Comparison of ENCODE assay signal across 12 mouse cellular contexts in the genomic region with DNA sequence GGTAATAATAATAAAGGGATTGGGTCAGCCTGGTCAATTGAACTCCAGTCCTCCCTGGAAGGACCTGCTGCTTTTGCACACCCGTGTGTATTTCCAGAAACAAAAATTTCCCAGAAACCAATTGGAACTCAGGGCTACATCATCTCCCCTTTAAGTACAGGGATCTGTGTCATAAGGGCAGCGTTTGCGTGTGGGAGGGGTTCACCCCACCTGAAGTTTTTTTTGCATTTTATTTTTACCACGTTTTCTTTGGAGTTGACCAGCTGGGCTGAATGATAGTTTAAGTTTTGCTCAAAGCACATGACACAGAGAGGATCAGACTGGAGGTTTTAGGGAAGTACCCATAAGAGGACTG. TPM values are rescaled to one million over a fixed set of nuclear protein-coding genes. Genes with fewer than 3 reads are reported as not detected.
DNase-seq lines count a peak whose midpoint lies in the region; ATAC-seq lines count a peak whose summit lies in the region.
"Had no signal": no experiment of that assay in that cellular context is flagged by ENCODE, and none has a peak within 500 bp of the region (broad histone marks: within the 10 kb centered on the region; RNA-seq: fewer than 3 reads in every experiment).

No protein-coding gene starts in this region.

- H3K27me3 ChIP-seq in embryonic facial prominence, embryonic 10.5 days (replicated peaks; ENCODE audit: low read depth, poor library complexity, severe bottlenecking) = peaks cover 100% of the 10 kb centered on the region
- H3K27me3 ChIP-seq in hindbrain, embryonic 10.5 days (ENCODE audit: insufficient read depth, poor library complexity, severe bottlenecking) = peaks cover 100% of the 10 kb centered on the region
- peaks cover 93% of the 10 kb centered on the region for H3K27me3 ChIP-seq in limb, embryonic 11.5 days (ENCODE audit: control insufficient read depth, insufficient read depth, low read length)

- H3K4me3 ChIP-seq in embryonic facial prominence, embryonic 10.5 days = peak overlapping the region; percentile 49
- H3K4me3 ChIP-seq in hindbrain, embryonic 10.5 days = peak overlapping the region; percentile 50
- no peak overlapping the region for H3K4me3 ChIP-seq in limb, embryonic 11.5 days (ENCODE audit: low read depth, low read length)

- under 1% methylated on average over 4 of the region's 4 CpGs for WGBS in embryonic facial prominence, embryonic 10.5 days
- WGBS in hindbrain, embryonic 10.5 days = 3% methylated on average over 4 of the region's 4 CpGs
- 6% methylated on average over 4 of the region's 4 CpGs for WGBS in limb, embryonic 11.5 days

- no peak for ATAC-seq in limb, embryonic 11.5 days (ENCODE audit: insufficient number of reproducible peaks, low FRiP score, low TSS enrichment, low read depth)

- no peaks in the 10 kb centered on the region for H3K9me3 ChIP-seq in embryonic facial prominence, embryonic 10.5 days
- no peaks in the 10 kb centered on the region for H3K9me3 ChIP-seq in hindbrain, embryonic 10.5 days
- no peaks in the 10 kb centered on the region for H3K9me3 ChIP-seq in limb, embryonic 11.5 days (ENCODE audit: control insufficient read depth, low read length)
- H3K9me3 ChIP-seq: limb, embryonic 13.5 days had no signal

- no peaks in the 10 kb centered on the region for H3K36me3 ChIP-seq in embryonic facial prominence, embryonic 10.5 days (replicated peaks)
- peaks cover 5% of the 10 kb centered on the region; the same call in 1 of the 2 replicates for H3K36me3 ChIP-seq in hindbrain, embryonic 10.5 days
- H3K36me3 ChIP-seq in limb, embryonic 11.5 days (ENCODE audit: control insufficient read depth, insufficient read depth, low read length) = no peaks in the 10 kb centered on the region
- H3K36me3 ChIP-seq: limb, embryonic 13.5 days had no signal

- no peak overlapping the region for H3K4me2 ChIP-seq in limb, embryonic 11.5 days (ENCODE audit: low read depth, severe bottlenecking)

- H3K9ac ChIP-seq in limb, embryonic 11.5 days (ENCODE audit: low read length) = no peak overlapping the region
- H3K9ac ChIP-seq: limb, embryonic 13.5 days had no signal

- DNase-seq in kidney, adult 11 months = peak; percentile 17
- DNase-seq in kidney, postnatal 25 days = no peak
- peak; percentile 32 for DNase-seq in embryonic facial prominence, embryonic 10.5 days (ENCODE audit: low spot score)
- peak; percentile 35 for DNase-seq in hindbrain, embryonic 10.5 days (ENCODE audit: low spot score)
- DNase-seq in limb, embryonic 11.5 days (ENCODE audit: low spot score) = peak; percentile 41
- DNase-seq in testis, postnatal 10 days (ENCODE audit: low spot score) = no peak
- no peak for DNase-seq in gastrocnemius, postnatal 10 days
- DNase-seq: cerebellum, adult 8-10 months had no signal

- H3K27ac ChIP-seq in embryonic facial prominence, embryonic 10.5 days (replicated peaks) = no peak overlapping the region
- peak overlapping the region; percentile 86 for H3K27ac ChIP-seq in hindbrain, embryonic 10.5 days
- no peak overlapping the region for H3K27ac ChIP-seq in limb, embryonic 11.5 days (replicated peaks; ENCODE audit: low read depth, low read length)
- H3K27ac ChIP-seq: limb, embryonic 13.5 days had no signal

- peaks cover 19% of the 10 kb centered on the region for H3K4me1 ChIP-seq in embryonic facial prominence, embryonic 10.5 days
- peaks cover 34% of the 10 kb centered on the region for H3K4me1 ChIP-seq in hindbrain, embryonic 10.5 days (replicated peaks)
- peaks cover 36% of the 10 kb centered on the region for H3K4me1 ChIP-seq in limb, embryonic 11.5 days (ENCODE audit: control insufficient read depth, insufficient read depth, low read length)

RNA-seq across cellular contexts. Expression of gene Hoxb2, which starts 7.8 kb away (rescaled TPM):
- 5.8 and 17.0 TPM in 2 replicates for polyA plus RNA-seq in embryonic facial prominence, embryonic 10.5 days (2016; fragmentation: Nextera tagmentation; extraction: Ambion mirVana)
- polyA plus RNA-seq in hindbrain, embryonic 10.5 days (2016; fragmentation: Nextera tagmentation; extraction: Ambion mirVana) = 30.1 and 49.6 TPM in 2 replicates
- 7.5 and 10.7 TPM in 2 replicates for polyA plus RNA-seq in limb, embryonic 11.5 days (2014; fragmentation: Nextera tagmentation; extraction: Ambion mirVana)
- 1 to 10 TPM in 1 of 2 experiments, under 1 TPM in 1; 0.66 to 1.3 TPM for total RNA-seq in gastrocnemius, postnatal 10 days (2021)
- total RNA-seq: gastrocnemius, adult 18-20 months had no signal

RNA-seq across cellular contexts. Expression of gene Hoxb3, which starts 19.4 kb away (rescaled TPM):
- 0.69 and 3.4 TPM in 2 replicates for polyA plus RNA-seq in embryonic facial prominence, embryonic 10.5 days (2016; fragmentation: Nextera tagmentation; extraction: Ambion mirVana)
- 5.3 and 9.6 TPM in 2 replicates for polyA plus RNA-seq in hindbrain, embryonic 10.5 days (2016; fragmentation: Nextera tagmentation; extraction: Ambion mirVana)
- polyA plus RNA-seq in limb, embryonic 11.5 days (2014; fragmentation: Nextera tagmentation; extraction: Ambion mirVana) = 0.68 and 0.78 TPM in 2 replicates
- total RNA-seq in gastrocnemius, postnatal 10 days (2021) = 1 to 10 TPM in 1 of 2 experiments, under 1 TPM in 1; 0.89 to 1.6 TPM

RNA-seq across cellular contexts. Expression of gene Hoxb1, which starts 23.0 kb away (rescaled TPM):
- polyA plus RNA-seq in embryonic facial prominence, embryonic 10.5 days (2016; fragmentation: Nextera tagmentation; extraction: Ambion mirVana) = 1.2 and 7.1 TPM in 2 replicates
- 15.4 and 22.7 TPM in 2 replicates for polyA plus RNA-seq in hindbrain, embryonic 10.5 days (2016; fragmentation: Nextera tagmentation; extraction: Ambion mirVana)
- polyA plus RNA-seq in limb, embryonic 11.5 days (2014; fragmentation: Nextera tagmentation; extraction: Ambion mirVana) = 0.58 TPM in 1 of 2 replicates, not detected in the other
- total RNA-seq in gastrocnemius, postnatal 10 days (2021) = not detected
- total RNA-seq: gastrocnemius, adult 18-20 months; megakaryocyte-erythroid progenitor cell, adult 5-6 weeks had no signal
- polyA plus RNA-seq: large intestine, adult 2 months had no signal

RNA-seq across cellular contexts. Expression of gene Hoxb4, which starts 24.5 kb away (rescaled TPM):
- 0.09 and 0.23 TPM in 2 replicates for polyA plus RNA-seq in embryonic facial prominence, embryonic 10.5 days (2016; fragmentation: Nextera tagmentation; extraction: Ambion mirVana)
- polyA plus RNA-seq in hindbrain, embryonic 10.5 days (2016; fragmentation: Nextera tagmentation; extraction: Ambion mirVana) = 0.47 and 3.1 TPM in 2 replicates
- 0.33 and 0.45 TPM in 2 replicates for polyA plus RNA-seq in limb, embryonic 11.5 days (2014; fragmentation: Nextera tagmentation; extraction: Ambion mirVana)
- 1 to 10 TPM in 1 of 2 experiments, under 1 TPM in 1; 0.45 to 1.1 TPM for total RNA-seq in gastrocnemius, postnatal 10 days (2021)

RNA-seq across cellular contexts. Expression of gene Hoxb5, which starts 39.4 kb away (rescaled TPM):
- 0.07 and 0.28 TPM in 2 replicates for polyA plus RNA-seq in embryonic facial prominence, embryonic 10.5 days (2016; fragmentation: Nextera tagmentation; extraction: Ambion mirVana)
- 0.14 and 6.3 TPM in 2 replicates for polyA plus RNA-seq in hindbrain, embryonic 10.5 days (2016; fragmentation: Nextera tagmentation; extraction: Ambion mirVana)
- 2.1 and 2.6 TPM in 2 replicates for polyA plus RNA-seq in limb, embryonic 11.5 days (2014; fragmentation: Nextera tagmentation; extraction: Ambion mirVana)
- 1 to 10 TPM in 1 of 2 experiments, under 1 TPM in 1; 0.89 to 1.3 TPM for total RNA-seq in gastrocnemius, postnatal 10 days (2021)
- total RNA-seq: megakaryocyte-erythroid progenitor cell, adult 5-6 weeks had no signal

Comparison
In these comparisons a context has a peak if more than half of its experiments do, and no peak if none do; other contexts are left out.
1. DNase-seq: peak in kidney, adult 11 months (single experiment), embryonic facial prominence, embryonic 10.5 days (single experiment), hindbrain, embryonic 10.5 days (single experiment) and limb, embryonic 11.5 days (single experiment); none in kidney, postnatal 25 days (0 of 2), testis, postnatal 10 days (single experiment) and gastrocnemius, postnatal 10 days (single experiment).